In the genomic region with DNA sequence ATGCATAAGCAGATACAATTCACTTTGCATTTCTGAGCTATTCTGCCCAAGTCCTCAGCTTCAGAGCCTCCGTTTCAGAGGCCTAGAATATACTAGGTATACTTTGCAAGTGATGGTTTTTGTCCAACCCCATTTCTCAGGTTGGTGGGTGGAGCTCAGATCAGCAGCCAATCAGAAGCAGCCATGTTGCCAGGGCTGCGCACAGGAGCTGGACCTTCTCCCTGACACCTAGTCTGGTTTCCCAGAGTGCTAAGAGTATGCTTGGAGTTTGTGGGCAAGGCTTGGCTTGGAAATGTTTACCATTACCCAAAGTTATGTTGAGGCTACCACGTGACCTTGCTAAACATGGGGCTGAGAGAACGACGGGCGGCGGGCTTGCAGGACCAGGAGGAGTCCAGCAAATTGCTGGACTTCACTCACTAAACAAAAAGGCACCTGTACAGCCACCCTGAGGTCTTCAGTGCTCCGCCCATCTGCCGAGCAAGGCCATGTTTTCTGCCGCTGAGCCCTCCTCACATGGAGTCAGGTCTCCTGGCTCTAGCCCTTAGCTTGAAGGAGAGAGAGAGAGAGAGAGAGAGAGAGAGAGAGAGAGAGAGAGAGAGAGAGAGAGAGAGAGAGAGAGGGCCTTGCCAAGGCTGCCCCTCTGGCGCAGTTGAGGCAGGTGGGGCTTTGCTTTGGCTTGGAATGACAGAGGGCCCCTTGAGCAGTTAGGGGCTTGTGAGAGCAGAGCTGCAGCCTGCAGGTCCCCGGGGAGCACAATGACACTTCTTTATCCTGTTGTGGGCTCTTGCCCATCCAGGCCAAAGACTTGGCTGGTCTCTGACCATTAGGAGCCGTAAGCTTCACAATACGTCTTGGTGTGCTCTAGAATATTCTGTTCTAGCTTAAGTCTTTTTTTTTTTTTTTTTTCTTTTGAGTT, we compare ENCODE assay signal across 16 mouse cellular contexts. TPM values are rescaled to one million over a fixed set of nuclear protein-coding genes. Genes with fewer than 3 reads are reported as not detected.
A peak's percentile ranks its signal among the peaks of the same experiment; 100 is the strongest.
DNase-seq lines count a peak whose midpoint lies in the region; TF ChIP-seq lines count a peak whose summit lies in the region.
"Had no signal": no experiment of that assay in that cellular context is flagged by ENCODE, and none has a peak within 500 bp of the region (broad histone marks: within the 10 kb centered on the region; RNA-seq: fewer than 3 reads in every experiment).

No protein-coding gene starts in this region.

- H3K27ac ChIP-seq in left cerebral cortex, adult 2 months, result peak overlapping the region; percentile 10
- H3K27ac ChIP-seq in ES-E14 (ENCODE audit: insufficient read depth, low read depth, low read length, poor library complexity, severe bottlenecking), result no peak overlapping the region
- H3K27ac ChIP-seq in cortical plate, adult 2 months (ENCODE audit: insufficient read depth, low read length), result peak overlapping the region; percentile 69
- H3K27ac ChIP-seq: embryonic facial prominence, embryonic 15.5 days; heart, embryonic 15.5 days; liver, embryonic 13.5 days; macrophage; midbrain, embryonic 10.5 days had no signal

- H3K9me3 ChIP-seq in ES-E14 (ENCODE audit: control insufficient read depth, insufficient read depth, low read depth, low read length), result no peaks in the 10 kb centered on the region
- H3K9me3 ChIP-seq: embryonic facial prominence, embryonic 15.5 days; heart, embryonic 15.5 days; liver, embryonic 13.5 days; midbrain, embryonic 10.5 days had no signal

- no peak overlapping the region for H3K9ac ChIP-seq in ES-E14 (ENCODE audit: insufficient read depth, low read depth, low read length, poor library complexity, severe bottlenecking)
- H3K9ac ChIP-seq: embryonic facial prominence, embryonic 15.5 days; heart, embryonic 15.5 days; liver, embryonic 13.5 days; lung, embryonic 14.5 days had no signal

- no peak for TF ChIP-seq CTCF in left cerebral cortex, adult 2 months (IDR thresholded peaks at IDR 0.05)
- no peak for TF ChIP-seq CTCF in cortical plate, adult 2 months (IDR thresholded peaks at IDR 0.05; ENCODE audit: extremely low read depth, insufficient read depth, low read length)

- no peaks in the 10 kb centered on the region for H3K36me3 ChIP-seq in ES-E14 (ENCODE audit: control insufficient read depth, insufficient read depth, low read length, poor library complexity, severe bottlenecking)

- no peak for TF ChIP-seq POLR2A in cortical plate, adult 2 months (IDR thresholded peaks at IDR 0.05; ENCODE audit: extremely low read depth, insufficient read depth, low read length)

- H3K4me3 ChIP-seq in left cerebral cortex, adult 2 months, result no peak overlapping the region
- H3K4me3 ChIP-seq in ES-E14 (ENCODE audit: insufficient read depth in 1 of 2, low read depth in 1 of 2, low read length in 2 of 2, poor library complexity in 1 of 2, severe bottlenecking in 1 of 2), result peak overlapping the region in 1 of 2 experiments; percentile 18; a peak in 1 of 4 replicates
- no peak overlapping the region for H3K4me3 ChIP-seq in cortical plate, adult 2 months (ENCODE audit: insufficient read depth, low read length)
- H3K4me3 ChIP-seq: embryonic facial prominence, embryonic 15.5 days; heart, embryonic 15.5 days; liver, embryonic 13.5 days; midbrain, embryonic 10.5 days had no signal

- in situ Hi-C loops in ES-E14 (cut with MboI; ENCODE audit: low sequenced_read_pairs in 2 of 2, unreplicated experiment in 2 of 2), result no loop called here

- peak; percentile 25 for DNase-seq in kidney, adult 18-20 months
- no peak for DNase-seq in kidney, adult 9 months
- no peak for DNase-seq in left cerebral cortex, adult 2 months (ENCODE audit: extremely low spot score in 1 of 2, low spot score in 2 of 2)
- no peak for DNase-seq in left cerebral cortex, postnatal 4 days
- no peak for DNase-seq in ES-E14 (ENCODE audit: low read depth, low spot score)
- no peak for DNase-seq in adrenal gland, postnatal 25 days
- DNase-seq: cerebellum, postnatal 14 days; liver, embryonic 13.5 days; lung, embryonic 14.5 days; retina, postnatal 1 day; thymus, adult 2 months had no signal

- intact Hi-C loops in left cerebral cortex, adult 2 months (cut with DNase I), result no loop called here
- intact Hi-C loops in left cerebral cortex, postnatal 4 days (cut with DNase I), result no loop called here

- H3K4me1 ChIP-seq in ES-E14 (ENCODE audit: control insufficient read depth in 2 of 2, insufficient read depth in 2 of 2, low read length in 2 of 2, poor library complexity in 1 of 2), result peaks cover 0 to 8% of the 10 kb centered on the region in 2 experiments; a peak in 1 of 4 replicates
- no peaks in the 10 kb centered on the region for H3K4me1 ChIP-seq in cortical plate, adult 2 months (ENCODE audit: control insufficient read depth, insufficient read depth, low read length)
- H3K4me1 ChIP-seq: embryonic facial prominence, embryonic 15.5 days; heart, embryonic 15.5 days; midbrain, embryonic 10.5 days had no signal

TF ChIP-seq in ES-E14, 5 proteins besides CTCF, POLR2A, EP300 and RAD21:
- TF ChIP-seq ZC3H11A (IDR thresholded peaks at IDR 0.05; ENCODE audit: borderline replicate concordance, low read depth, low read length) (no peak), ZNF384 (IDR thresholded peaks at IDR 0.05; ENCODE audit: low read depth, low read length) (peak; percentile 57; the same call in 1 of the 2 replicates)

RNA-seq across cellular contexts. Expression of a gene that starts 34.2 kb away (rescaled TPM):
- total RNA-seq in left cerebral cortex, adult 2 months (2021), result 10 to 100 TPM; 61.2 to 63.7 TPM
- 10 to 100 TPM; 77.0 to 82.5 TPM for total RNA-seq in left cerebral cortex, postnatal 4 days (2021)
- 38.3 and 72.3 TPM in 2 replicates for total RNA-seq in ES-E14 (2012; rRNA removed)
- polyA plus RNA-seq in cortical plate, adult 2 months (2012; rRNA removed), result 61.4 and 63.3 TPM in 2 replicates
- 52.1 and 56.2 TPM in 2 replicates for total RNA-seq in adrenal gland, postnatal 25 days (2021)
